Mouse (Mus musculus) hindbrain, postnatal 0 days (tissue): ENCODE data around the gene Pdlim7. TPM values are rescaled to one million over a fixed set of nuclear protein-coding genes. Genes with fewer than 3 reads are reported as not detected.
A peak's percentile ranks its signal among the peaks of the same experiment; 100 is the strongest.

Experiments
- ATAC-seq: fragments of 200-750 bp; cut with Nextera tagmentation; 2 replicates; pipeline ENCODE4 v1.8.0; 2017; ENCODE audit warnings: mild to moderate bottlenecking, moderate TSS enrichment, moderate library complexity
- DNase-seq: peaks from one replicate; pipeline ENCODE4 v3.0.0-alpha.2; 2015; ENCODE audit warnings: low spot score
- H3K27ac ChIP-seq: fragments of 300-500 bp; sonication (generic); 2 replicates; pipeline ENCODE4 v1.5.1; 2014; ENCODE audit warnings: mild to moderate bottlenecking
- H3K27me3 ChIP-seq: fragments of 300-500 bp; sonication (generic); 2 replicates; pipeline ENCODE4 v1.6.1; 2014; ENCODE audit warnings: low read length, mixed read lengths; ENCODE audit not compliant: insufficient read depth
- H3K36me3 ChIP-seq: fragments of 300-500 bp; sonication (generic); 2 replicates; pipeline ENCODE4 v1.6.1; 2014; ENCODE audit warnings: low read length, mixed read lengths; ENCODE audit not compliant: insufficient read depth
- H3K4me1 ChIP-seq: fragments of 300-500 bp; sonication (generic); 2 replicates; pipeline ENCODE4 v1.6.1; 2014; ENCODE audit warnings: antibody characterized with exemption, low read length, mixed read lengths; ENCODE audit not compliant: insufficient read depth
- H3K4me2 ChIP-seq: fragments of 300-500 bp; sonication (generic); 2 replicates; pipeline ENCODE4 v1.6.1; 2014; ENCODE audit warnings: low read depth, mild to moderate bottlenecking, low read length, moderate library complexity, mixed read lengths
- H3K4me3 ChIP-seq: fragments of 300-500 bp; sonication (generic); 2 replicates; pipeline ENCODE4 v1.5.1; 2014; ENCODE audit warnings: low read length
- H3K9ac ChIP-seq: fragments of 300-500 bp; sonication (generic); replicated peaks from 2 replicates; pipeline ENCODE4 v1.6.1; 2014; ENCODE audit warnings: mild to moderate bottlenecking, low read length, moderate library complexity, mixed read lengths
- H3K9me3 ChIP-seq: fragments of 300-500 bp; sonication (generic); 2 replicates; pipeline ENCODE4 v1.6.1; 2016; ENCODE audit warnings: low read length, mixed read lengths
- CTCF ChIP-seq: IDR thresholded peaks from 2 replicates; pipeline ENCODE4 v1.5.1; 2016; ENCODE audit warnings: antibody characterized with exemption, control low read depth, low read depth
- WGBS: fragments of 180-500 bp; shearing (Covaris S2); extraction: QIAGEN DNeasy Blood & Tissue Kit; methylation state at CpG from one replicate; pipeline ENCODE4 v1.1.7; 2014; 5-methylcytosine and 5-hydroxymethylcytosine counted together
- polyA plus RNA-seq: library from polyadenylated mRNA; unstranded; fragments of >200 nt; fragmentation: Nextera tagmentation; extraction: Ambion mirVana; gene quantifications from 2 replicates; pipeline ENCODE4 v1.2.1, GENCODE M21; 2015
- total RNA-seq: library from RNA; depleted of rRNA; stranded (reverse); fragments of >200 nt; gene quantifications from 2 replicates; pipeline ENCODE4 v1.2.3, GENCODE M21; 2014

Pdlim7 gene
- total and polyA plus RNA-seq, 2 experiments from 2014 or later: 49.9 to 133 TPM

DNA sequence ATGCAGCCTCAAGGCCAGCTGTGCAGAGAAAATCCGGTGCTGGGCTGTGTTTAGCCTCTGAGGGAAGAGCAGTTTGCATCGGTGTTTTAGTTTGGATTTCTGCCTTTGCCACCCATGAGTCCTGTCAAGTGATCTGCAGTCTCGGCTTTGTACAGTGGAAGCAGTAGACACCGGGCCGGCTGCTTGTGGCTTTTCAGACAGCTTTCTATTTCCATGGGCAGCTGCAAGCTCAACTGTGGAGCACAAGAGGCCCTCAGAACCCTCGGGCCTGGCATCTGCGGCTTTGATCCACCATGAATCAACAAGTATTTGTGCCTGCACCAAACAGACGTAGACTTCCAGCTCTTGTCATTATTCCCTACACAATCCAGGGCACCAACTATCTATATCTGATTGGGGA lies 11.1 kb downstream of the Pdlim7 start:
- H3K9ac ChIP-seq: no peak overlapping the region
- no peak overlapping the region for H3K4me3 ChIP-seq
- no peak for DNase-seq
- WGBS: 79% methylated on average over 8 of the region's 8 CpGs
- no peaks in the 10 kb centered on the region for H3K4me1 ChIP-seq
- H3K4me2 ChIP-seq: no peak overlapping the region
- H3K27me3 ChIP-seq: no peaks in the 10 kb centered on the region
- H3K36me3 ChIP-seq: peaks cover 20% of the 10 kb centered on the region; the same call in 1 of the 2 replicates
- no peak overlapping the region for H3K27ac ChIP-seq
- no peak for ATAC-seq
- TF ChIP-seq CTCF: no peak
- no peaks in the 10 kb centered on the region for H3K9me3 ChIP-seq

DNA sequence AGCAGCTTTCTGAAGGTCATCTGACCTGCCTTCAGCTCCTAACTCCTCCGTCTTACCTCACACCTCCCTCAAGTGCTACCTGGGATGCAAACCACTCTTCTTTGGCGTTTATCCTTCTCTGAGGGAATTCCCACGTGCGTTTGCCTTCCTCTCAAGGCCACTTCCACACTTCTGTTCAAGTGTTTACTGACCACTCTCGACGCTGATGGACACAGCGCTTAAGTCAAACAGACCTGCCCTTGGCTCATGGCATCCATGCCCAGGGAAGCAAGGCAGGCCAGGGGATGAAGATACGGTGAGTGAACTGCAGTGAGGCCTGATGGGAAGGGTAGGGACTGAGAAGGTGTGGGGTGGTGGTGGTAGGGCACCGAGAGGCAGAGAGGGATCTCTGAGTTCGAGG lies 12.9 kb downstream of the Pdlim7 start:
- peaks cover 12% of the 10 kb centered on the region for H3K4me1 ChIP-seq
- no peak overlapping the region for H3K4me3 ChIP-seq
- H3K36me3 ChIP-seq: peaks cover 10% of the 10 kb centered on the region; the same call in 1 of the 2 replicates
- DNase-seq (no peak), ATAC-seq (no peak)
- no peaks in the 10 kb centered on the region for H3K27me3 ChIP-seq
- H3K27ac ChIP-seq: no peak overlapping the region
- H3K9me3 ChIP-seq: no peaks in the 10 kb centered on the region
- no peak overlapping the region for H3K4me2 ChIP-seq
- no peak overlapping the region for H3K9ac ChIP-seq
- WGBS: 83% methylated on average over 10 of the region's 10 CpGs
- TF ChIP-seq CTCF: no peak

DNA sequence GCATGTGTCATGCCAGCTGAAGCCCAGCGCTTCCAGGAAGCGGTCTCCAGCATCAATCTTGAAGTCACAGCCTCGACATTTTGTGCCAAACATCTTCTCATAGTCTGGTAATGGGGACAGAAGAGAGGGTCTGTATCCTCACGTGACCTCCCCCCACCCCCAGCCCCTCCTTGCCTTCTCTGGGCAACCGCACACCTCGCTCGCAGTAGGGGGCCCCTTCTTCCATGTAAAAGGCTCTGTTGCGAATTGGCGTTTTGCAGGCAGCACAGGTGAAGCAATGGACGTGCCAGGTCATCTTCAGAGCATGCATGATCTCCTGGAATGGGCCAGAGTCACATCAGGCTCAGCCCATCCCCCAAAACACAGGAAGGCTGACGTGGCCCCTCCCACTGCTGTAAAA lies 14.6 kb downstream of the Pdlim7 start:
- H3K4me3 ChIP-seq: no peak overlapping the region
- no peak overlapping the region for H3K9ac ChIP-seq
- no peak for DNase-seq
- ATAC-seq: no peak
- H3K36me3 ChIP-seq: peaks cover 10% of the 10 kb centered on the region; the same call in 1 of the 2 replicates
- 60% methylated on average over 11 of the region's 11 CpGs for WGBS
- no peaks in the 10 kb centered on the region for H3K27me3 ChIP-seq
- no peak for TF ChIP-seq CTCF
- no peak overlapping the region for H3K27ac ChIP-seq
- peaks cover 16% of the 10 kb centered on the region for H3K4me1 ChIP-seq
- no peak overlapping the region for H3K4me2 ChIP-seq
- no peaks in the 10 kb centered on the region for H3K9me3 ChIP-seq

DNA sequence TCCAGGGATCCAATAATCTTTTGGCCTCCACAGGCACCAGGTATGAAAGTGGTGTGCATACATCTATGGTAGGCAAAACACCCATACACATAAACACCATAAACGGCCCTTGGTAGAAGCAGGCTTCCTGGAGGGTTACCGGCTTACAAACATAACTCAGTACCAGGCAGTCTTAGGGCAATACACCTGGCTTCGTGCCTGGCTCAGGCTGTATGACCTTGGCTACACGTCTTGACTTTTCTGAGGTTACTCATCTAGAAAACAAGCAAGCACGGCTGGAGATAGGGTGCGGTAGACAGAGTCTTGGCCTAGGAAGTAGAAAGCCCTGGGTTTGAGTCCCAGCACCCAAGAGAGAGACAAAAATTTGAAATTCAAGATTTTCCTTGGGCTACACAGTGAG lies 16.8 kb downstream of the Pdlim7 start:
- Histone ChIP-seq H3K27ac (peak overlapping the region; percentile 48; the same call in 1 of the 2 replicates), H3K4me1 (peaks cover 16% of the 10 kb centered on the region), H3K9me3 (no peaks in the 10 kb centered on the region), H3K4me3 (no peak overlapping the region), H3K36me3 (no peaks in the 10 kb centered on the region), H3K9ac (no peak overlapping the region; the same call in 1 of the 2 replicates), H3K4me2 (no peak overlapping the region), H3K27me3 (no peaks in the 10 kb centered on the region)
- no peak for TF ChIP-seq CTCF
- ATAC-seq: no peak
- WGBS: 60% methylated on average over 6 of the region's 6 CpGs
- DNase-seq: no peak

DNA sequence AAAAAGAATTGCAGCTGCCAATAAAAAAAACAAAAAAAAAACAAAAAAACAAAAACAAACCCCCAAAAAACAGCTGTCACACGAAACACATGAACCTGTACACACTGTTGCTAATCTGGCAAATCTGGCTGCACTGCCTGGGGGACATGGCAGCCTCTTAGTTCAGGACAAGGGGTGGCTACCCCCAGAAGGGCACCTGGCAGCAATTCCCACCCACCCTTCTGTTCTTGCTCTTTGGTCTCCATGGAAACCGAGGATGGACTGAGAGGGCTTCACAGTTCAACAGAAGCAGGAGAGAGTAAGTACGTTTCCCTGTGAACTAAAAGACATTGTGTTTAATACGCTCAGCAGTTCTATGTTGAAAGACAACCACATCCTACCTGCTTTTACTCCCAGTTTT lies 17.8 kb downstream of the Pdlim7 start:
- ATAC-seq: no peak
- TF ChIP-seq CTCF: no peak
- H3K4me2 ChIP-seq: peak overlapping the region; percentile 10; the same call in 1 of the 2 replicates
- H3K4me1 ChIP-seq: peaks cover 16% of the 10 kb centered on the region
- H3K9me3 ChIP-seq: no peaks in the 10 kb centered on the region
- WGBS: 16% methylated on average over 4 of the region's 4 CpGs
- H3K36me3 ChIP-seq: no peaks in the 10 kb centered on the region
- H3K4me3 ChIP-seq: no peak overlapping the region
- no peaks in the 10 kb centered on the region for H3K27me3 ChIP-seq
- no peak overlapping the region; the same call in 1 of the 2 replicates for H3K9ac ChIP-seq
- DNase-seq: peak; percentile 45
- H3K27ac ChIP-seq: peak overlapping the region; percentile 48; the same call in 1 of the 2 replicates

DNA sequence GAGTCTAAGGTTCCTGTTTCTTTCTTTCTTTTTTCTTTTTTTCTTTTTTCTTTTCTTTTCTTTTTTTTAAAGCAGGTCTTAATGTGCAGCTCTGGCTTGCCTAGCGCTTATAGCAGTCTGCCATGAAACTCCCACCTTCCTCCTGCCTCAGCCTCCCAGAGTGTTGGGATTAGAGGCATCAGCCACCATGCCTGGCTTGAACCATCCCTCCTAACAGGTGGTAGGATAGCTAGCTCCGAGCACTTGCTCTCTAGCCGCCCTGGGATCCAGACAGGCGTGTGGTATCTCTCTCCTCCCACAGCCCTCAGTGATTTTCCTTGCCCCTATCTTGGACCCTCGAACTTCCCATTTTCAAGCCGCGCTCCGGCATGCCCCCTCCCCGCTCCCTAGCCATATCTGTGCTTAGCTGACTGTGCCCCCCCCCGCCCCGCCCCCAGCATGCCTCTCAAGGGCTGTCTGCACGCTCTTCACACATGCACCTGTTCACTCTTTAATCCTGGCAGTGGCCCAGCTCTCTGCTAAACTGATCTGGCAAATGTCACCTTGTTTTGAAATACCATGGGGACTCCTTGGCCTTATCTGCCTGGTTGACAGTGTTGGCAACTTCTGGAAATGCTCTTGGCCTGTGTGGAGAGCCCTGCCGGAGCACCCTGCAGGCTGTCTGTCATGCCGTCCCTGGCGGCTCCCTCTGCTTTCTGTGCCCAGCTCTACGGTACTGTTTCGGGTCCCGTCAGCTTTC lies 18.4 kb downstream of the Pdlim7 start:
- Histone ChIP-seq H3K27ac (peak overlapping the region; percentile 45), H3K4me2 (no peak overlapping the region; the same call in 1 of the 2 replicates), H3K4me1 (peaks cover 16% of the 10 kb centered on the region), H3K9me3 (no peaks in the 10 kb centered on the region), H3K4me3 (no peak overlapping the region), H3K27me3 (no peaks in the 10 kb centered on the region), H3K36me3 (no peaks in the 10 kb centered on the region), H3K9ac (no peak overlapping the region; the same call in 1 of the 2 replicates)
- WGBS: 14% methylated on average over 18 of the region's 18 CpGs
- DNase-seq (peak; percentile 70), ATAC-seq (peak; percentile 59; the same call in 1 of the 2 replicates)
- TF ChIP-seq CTCF: no peak

DNA sequence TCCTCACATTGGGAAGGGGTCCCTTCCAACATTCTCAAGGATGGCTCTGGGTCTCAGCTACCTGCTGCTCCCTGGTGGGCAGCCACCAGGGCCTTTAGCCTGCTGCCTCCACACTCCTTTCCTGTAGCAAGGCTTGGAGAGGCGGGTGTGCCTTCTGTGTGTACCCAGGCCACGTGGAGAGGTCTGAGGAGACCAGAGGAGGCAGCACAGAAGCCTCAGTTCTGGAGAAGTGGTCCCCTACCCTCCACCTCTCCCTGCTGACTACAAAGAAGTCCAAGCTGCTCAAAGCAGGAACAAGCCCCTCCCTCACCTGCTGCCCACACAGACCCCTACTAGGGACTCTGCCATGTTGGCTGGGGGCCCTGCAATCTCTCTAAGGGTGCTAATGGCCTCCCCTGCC lies 19.2 kb downstream of the Pdlim7 start:
- H3K4me3 ChIP-seq: no peak overlapping the region
- H3K4me2 ChIP-seq: no peak overlapping the region
- ATAC-seq: no peak
- TF ChIP-seq CTCF: no peak
- WGBS: 31% methylated on average over 2 of the region's 2 CpGs
- H3K36me3 ChIP-seq: no peaks in the 10 kb centered on the region
- no peaks in the 10 kb centered on the region for H3K27me3 ChIP-seq
- no peak overlapping the region; the same call in 1 of the 2 replicates for H3K27ac ChIP-seq
- no peaks in the 10 kb centered on the region for H3K9me3 ChIP-seq
- DNase-seq: no peak
- H3K9ac ChIP-seq: no peak overlapping the region
- H3K4me1 ChIP-seq: peaks cover 16% of the 10 kb centered on the region
